Mouse (Mus musculus) intestine, postnatal 0 days (tissue): ENCODE results near the gene Cdh1. TPM values are rescaled to one million over a fixed set of nuclear protein-coding genes. Genes with fewer than 3 reads are reported as not detected.

Experiments used
- ATAC-seq: fragments of 200-750 bp; cut with Nextera tagmentation; 2 replicates; pipeline ENCODE4 v1.8.0; 2017; ENCODE audit warnings: mild to moderate bottlenecking, moderate TSS enrichment, moderate library complexity
- H3K27ac ChIP-seq: fragments of 300-500 bp; sonication (generic); 2 replicates; pipeline ENCODE4 v1.5.1; 2014; ENCODE audit warnings: mild to moderate bottlenecking, low read depth, low read length, moderate library complexity
- H3K27me3 ChIP-seq: fragments of 300-500 bp; sonication (generic); replicated peaks from 2 replicates; pipeline ENCODE4 v1.6.1; 2014; ENCODE audit warnings: low read length, mixed read lengths; ENCODE audit not compliant: control insufficient read depth, insufficient read depth
- H3K36me3 ChIP-seq: fragments of 300-500 bp; sonication (generic); 2 replicates; pipeline ENCODE4 v1.6.1; 2014; ENCODE audit warnings: mild to moderate bottlenecking, moderate library complexity; ENCODE audit not compliant: control insufficient read depth, insufficient read depth
- H3K4me1 ChIP-seq: fragments of 300-500 bp; sonication (generic); replicated peaks from 2 replicates; pipeline ENCODE4 v1.6.1; 2014; ENCODE audit warnings: antibody characterized with exemption, low read length, mixed read lengths; ENCODE audit not compliant: control insufficient read depth, insufficient read depth
- H3K4me2 ChIP-seq: fragments of 300-500 bp; sonication (generic); replicated peaks from 2 replicates; pipeline ENCODE4 v1.6.1; 2014; ENCODE audit warnings: low read depth, mild to moderate bottlenecking, moderate library complexity
- H3K4me3 ChIP-seq: fragments of 300-500 bp; sonication (generic); 2 replicates; pipeline ENCODE4 v1.5.1; 2014; ENCODE audit warnings: low read depth, low read length
- H3K9ac ChIP-seq: fragments of 300-500 bp; sonication (generic); 2 replicates; pipeline ENCODE4 v1.6.1; 2014; ENCODE audit warnings: mild to moderate bottlenecking, low read depth, low read length
- H3K9me3 ChIP-seq: fragments of 300-500 bp; sonication (generic); 2 replicates; pipeline ENCODE4 v1.6.1; 2016; ENCODE audit warnings: mixed run types; ENCODE audit not compliant: control insufficient read depth
- CTCF ChIP-seq: sonication (generic); IDR thresholded peaks from 2 replicates; pipeline ENCODE4 v1.5.1; 2016; ENCODE audit warnings: low read depth, mild to moderate bottlenecking, control low read depth, antibody characterized with exemption, moderate library complexity
- WGBS: fragments of 180-500 bp; shearing (Covaris S2); extraction: QIAGEN DNeasy Blood & Tissue Kit; methylation state at CpG from one replicate; pipeline ENCODE4 v1.1.7; 2014; 5-methylcytosine and 5-hydroxymethylcytosine counted together
- polyA plus RNA-seq: library from polyadenylated mRNA; unstranded; fragments of >200 nt; fragmentation: Nextera tagmentation; extraction: Ambion mirVana; gene quantifications from 2 replicates; pipeline ENCODE4 v1.2.1, GENCODE M21; 2015

Cdh1 gene
- polyA plus RNA-seq, 1 experiment from 2014 or later, result 82.1 TPM

- ATAC-seq, result peak; percentile 31
- Histone ChIP-seq H3K36me3 (no peaks in the 10 kb centered on the region; the same call in 1 of the 2 replicates), H3K4me2 (no peak overlapping the region; the same call in 1 of the 2 replicates), H3K9ac (no peak overlapping the region), H3K27me3 (no peaks in the 10 kb centered on the region), H3K4me3 (no peak overlapping the region), H3K9me3 (no peaks in the 10 kb centered on the region), H3K4me1 (peaks cover 25% of the 10 kb centered on the region), H3K27ac (peak overlapping the region; percentile 62)
- 36% methylated on average over 9 of the region's 9 CpGs for WGBS
- TF ChIP-seq CTCF, result no peak
These were observed 7.9 kb downstream of the Cdh1 start for GRCm38 (mm10) chr8:106610958-106611640.

GRCm38 (mm10) chr8:106612047-106612446 lies 8.9 kb downstream of the Cdh1 start:
- H3K4me1 ChIP-seq, result peaks cover 30% of the 10 kb centered on the region
- H3K9me3 ChIP-seq, result no peaks in the 10 kb centered on the region
- no peak for ATAC-seq
- H3K4me2 ChIP-seq, result no peak overlapping the region; the same call in 1 of the 2 replicates
- peak overlapping the region; percentile 62; the same call in 1 of the 2 replicates for H3K27ac ChIP-seq
- TF ChIP-seq CTCF, result no peak
- H3K36me3 ChIP-seq, result no peaks in the 10 kb centered on the region; the same call in 1 of the 2 replicates
- H3K4me3 ChIP-seq, result no peak overlapping the region
- H3K27me3 ChIP-seq, result no peaks in the 10 kb centered on the region
- no peak overlapping the region for H3K9ac ChIP-seq
- 31% methylated on average over 3 of the region's 3 CpGs for WGBS

GRCm38 (mm10) chr8:106614704-106615103 lies 11.6 kb downstream of the Cdh1 start:
- no peaks in the 10 kb centered on the region; the same call in 1 of the 2 replicates for H3K36me3 ChIP-seq
- peak overlapping the region; percentile 86 for H3K27ac ChIP-seq
- peaks cover 37% of the 10 kb centered on the region for H3K4me1 ChIP-seq
- H3K27me3 ChIP-seq, result no peaks in the 10 kb centered on the region
- H3K9me3 ChIP-seq, result no peaks in the 10 kb centered on the region
- peak overlapping the region; percentile 13; the same call in 1 of the 2 replicates for H3K4me2 ChIP-seq
- 26% methylated on average over 5 of the region's 5 CpGs for WGBS
- ATAC-seq, result peak; percentile 63
- no peak overlapping the region for H3K4me3 ChIP-seq
- no peak overlapping the region for H3K9ac ChIP-seq
- TF ChIP-seq CTCF, result no peak

- Histone ChIP-seq H3K36me3 (no peaks in the 10 kb centered on the region; the same call in 1 of the 2 replicates), H3K27ac (peak overlapping the region; percentile 86), H3K27me3 (no peaks in the 10 kb centered on the region), H3K4me1 (peaks cover 35% of the 10 kb centered on the region), H3K4me3 (no peak overlapping the region), H3K9me3 (no peaks in the 10 kb centered on the region), H3K4me2 (no peak overlapping the region), H3K9ac (no peak overlapping the region)
- WGBS, result 51% methylated on average over 10 of the region's 10 CpGs
- no peak for TF ChIP-seq CTCF
- ATAC-seq, result peak; percentile 33
These were observed 12.6 kb downstream of the Cdh1 start for GRCm38 (mm10) chr8:106615661-106616299.

GRCm38 (mm10) chr8:106616679-106617078 lies 13.5 kb downstream of the Cdh1 start:
- H3K36me3 ChIP-seq, result no peaks in the 10 kb centered on the region; the same call in 1 of the 2 replicates
- no peak overlapping the region for H3K9ac ChIP-seq
- H3K9me3 ChIP-seq, result no peaks in the 10 kb centered on the region
- ATAC-seq, result no peak
- WGBS, result 41% methylated on average over 4 of the region's 4 CpGs
- H3K4me3 ChIP-seq, result no peak overlapping the region
- H3K4me1 ChIP-seq, result peaks cover 31% of the 10 kb centered on the region
- no peak for TF ChIP-seq CTCF
- H3K27me3 ChIP-seq, result no peaks in the 10 kb centered on the region
- H3K4me2 ChIP-seq, result no peak overlapping the region
- H3K27ac ChIP-seq, result peak overlapping the region; percentile 86

GRCm38 (mm10) chr8:106617196-106617595 lies 14.0 kb downstream of the Cdh1 start:
- ATAC-seq, result no peak
- Histone ChIP-seq H3K4me3 (no peak overlapping the region), H3K9ac (no peak overlapping the region), H3K36me3 (no peaks in the 10 kb centered on the region; the same call in 1 of the 2 replicates), H3K27ac (peak overlapping the region; percentile 86), H3K4me2 (0 out of 2 replicates have a peak overlapping the region, but pooled peaks have one; percentile 3), H3K27me3 (no peaks in the 10 kb centered on the region), H3K9me3 (no peaks in the 10 kb centered on the region), H3K4me1 (peaks cover 30% of the 10 kb centered on the region)
- WGBS, result 50% methylated on average over 6 of the region's 6 CpGs
- no peak for TF ChIP-seq CTCF
